Mouse (Mus musculus) left cerebral cortex, postnatal 25 days (tissue): ENCODE data around the gene Lysmd1. TPM values are rescaled to one million over a fixed set of nuclear protein-coding genes. Genes with fewer than 3 reads are reported as not detected.
A peak's percentile ranks its signal among the peaks of the same experiment; 100 is the strongest.
"Not testable (repeated sequence)": the region's sequence is repeated elsewhere in the genome, so short reads cannot be mapped to it uniquely, and the experiment has no call there.

ENCODE experiments used
- DNase-seq, 2 experiments: peaks; one replicate each; pipeline ENCODE4 v3.0.0; 2022; ENCODE audit warnings: low spot score in 2 of 2, mixed read lengths in 1 of 2
- intact Hi-C: fragments of 180-260 bp; cut with DNase I; formaldehyde crosslinking; loops from one replicate; pipeline ENCODE4 v1.15.1; 2025
- total RNA-seq, 2 experiments: library from RNA; stranded (reverse); gene quantifications; 2 replicates each; pipeline ENCODE4 v1.2.3; 2021

Lysmd1 gene
- total RNA-seq = 10 to 100 TPM; 16.8 to 18.1 TPM

GRCm38 (mm10) chr3:95133680-95134101 lies at the start of gene Lysmd1, which contains the start of gene Scnm1:
TSS of gene Lysmd1 (plus strand) at chr3:95134088.
TSS of gene Scnm1 (minus strand) at chr3:95134011.
- peak; percentile 88 to 98 for DNase-seq
- intact Hi-C loops = loop anchor here (2.0 kb wide), 1 partner anchor 23 kb away; the partner anchor contains the start of gene Vps72

- intact Hi-C loops = loop anchor here (2.0 kb wide), 1 partner anchor 17 kb away; no protein-coding TSS in a partner anchor
- peak in 1 of 2 experiments; percentile 51 for DNase-seq
Measured at GRCm38 (mm10) chr3:95088071-95088470, 45.8 kb upstream of the Lysmd1 start.

DNA sequence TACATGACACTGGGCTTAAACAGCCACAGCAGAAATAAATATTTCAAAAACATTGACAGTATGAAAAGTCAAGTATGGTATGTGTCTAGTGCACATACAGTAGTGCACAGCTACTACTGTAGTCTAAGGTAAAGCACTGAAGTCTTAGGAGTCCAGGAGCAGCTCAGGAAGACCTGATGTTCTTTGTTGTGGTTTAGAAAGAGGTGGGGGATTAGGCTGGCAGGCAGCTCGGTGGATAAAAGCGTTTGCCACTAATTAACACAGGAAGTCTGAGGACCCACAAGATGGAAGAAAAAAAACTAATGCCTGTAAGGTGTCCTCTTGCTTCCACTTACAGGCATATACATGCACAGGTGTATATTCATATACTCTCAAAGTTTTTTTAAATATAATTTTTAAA lies 33.0 kb upstream of the Lysmd1 start:
- DNase-seq = no peak
- intact Hi-C loops = no loop called here

DNA sequence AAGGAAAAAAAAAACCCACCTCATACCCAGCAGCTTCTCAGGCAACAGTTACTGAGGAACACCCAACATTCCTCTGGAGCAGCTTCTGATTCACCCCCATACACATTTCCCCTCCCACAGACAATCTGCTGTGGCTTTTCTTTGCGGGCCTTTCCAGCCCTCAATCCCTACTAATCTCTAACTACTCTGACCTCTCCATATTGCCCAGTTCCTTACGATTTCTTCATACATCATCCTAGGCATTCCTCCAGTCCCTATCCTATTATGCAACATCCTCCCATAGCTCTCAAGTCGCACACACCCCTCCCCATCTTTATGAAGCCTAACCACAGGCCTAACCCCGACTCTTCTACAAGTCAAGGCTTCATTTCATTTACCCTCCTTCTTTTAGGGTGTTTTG lies 28.8 kb upstream of the Lysmd1 start:
- intact Hi-C loops = loop anchor here (2.0 kb wide), 1 partner anchor 16 kb away; no protein-coding TSS in a partner anchor

DNA sequence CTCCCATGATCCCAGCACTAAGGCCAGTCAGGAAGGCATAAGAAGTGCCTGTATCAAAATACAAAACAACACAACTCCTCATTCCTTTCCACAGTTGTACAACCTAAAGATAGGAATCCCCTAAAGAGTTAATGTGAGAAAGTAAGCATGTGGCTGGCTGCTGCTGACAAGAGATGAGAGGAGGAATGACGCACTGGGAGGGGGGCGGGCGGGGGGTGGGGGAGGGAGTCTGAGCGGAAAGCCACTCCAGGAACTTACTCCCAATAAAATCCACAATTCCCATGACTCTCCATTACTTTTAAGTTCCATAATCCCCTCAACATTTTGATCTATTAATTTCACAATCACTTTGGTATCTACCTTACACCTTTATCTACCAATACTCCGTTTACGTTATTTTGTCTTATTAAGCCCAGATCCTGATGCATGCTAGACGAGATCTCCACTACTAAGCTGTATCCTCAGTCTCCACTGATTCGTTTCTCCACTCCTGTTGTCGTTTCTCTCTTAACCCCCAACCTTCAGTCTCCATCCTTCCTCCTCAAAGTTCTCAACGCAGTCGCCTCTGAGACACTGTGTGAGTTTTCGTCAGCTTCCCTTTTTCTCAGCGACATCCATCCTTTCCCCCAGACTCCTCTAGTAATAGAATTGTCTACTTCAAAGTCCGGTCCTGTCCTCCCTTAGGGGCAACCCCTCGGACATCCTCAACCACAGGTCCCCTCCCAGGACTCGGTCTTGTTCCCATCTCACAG lies 28.1 kb upstream of the Lysmd1 start:
- intact Hi-C loops = loop anchor here (2.0 kb wide), 2 partner anchors 17 to 53 kb away; no protein-coding TSS in a partner anchor

More for the DNA sequence above, 28.8 kb upstream of the Lysmd1 start:
- peak; percentile 48 to 84 for DNase-seq

DNA sequence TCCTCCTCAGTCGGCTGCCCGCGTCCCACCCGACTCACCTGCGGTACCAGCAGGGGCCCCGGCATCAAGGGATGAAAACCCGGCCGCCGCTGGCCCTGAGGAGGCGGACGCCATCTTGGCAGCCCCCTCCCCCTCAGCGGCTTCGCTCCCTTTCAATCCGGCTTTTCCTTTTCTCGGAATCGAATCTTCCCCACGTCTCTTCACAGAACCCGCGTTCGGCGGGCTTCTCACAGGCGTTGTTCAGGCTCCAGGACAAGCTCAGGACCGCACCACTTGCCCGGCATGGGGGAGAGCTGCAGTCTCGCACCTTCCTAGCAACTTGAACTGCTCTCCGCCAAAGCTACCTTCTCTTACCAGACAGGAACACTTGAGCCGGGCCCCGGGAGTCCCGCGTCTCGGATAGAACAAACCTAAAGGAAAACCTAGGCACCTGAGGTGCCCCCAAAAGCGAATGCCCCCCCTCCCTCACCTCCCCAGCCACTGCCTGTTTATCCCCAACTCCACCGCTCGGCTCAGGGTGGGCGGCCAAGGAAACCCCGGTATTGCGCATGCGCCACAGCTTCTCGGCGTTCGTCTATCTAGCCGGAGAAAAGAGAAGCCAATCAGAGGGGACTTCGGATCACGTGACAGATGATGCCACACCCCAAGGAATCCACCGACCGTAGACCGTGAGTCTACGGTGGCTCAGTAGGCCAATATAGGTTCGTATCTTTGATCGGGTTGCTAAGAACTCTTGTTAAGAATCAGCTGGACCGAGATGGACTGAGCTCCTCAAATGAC lies 27.4 kb upstream of the Lysmd1 start, which contains the start of gene Pip5k1a:
TSS of gene Pip5k1a (minus strand) at position 593 of the 780 bp plus-strand sequence.
- intact Hi-C loops = loop anchor here (2.0 kb wide), 1 partner anchor 54 kb away; no protein-coding TSS in a partner anchor

More for the DNA sequence above, 28.1 kb upstream of the Lysmd1 start:
- DNase-seq = peak in 1 of 2 experiments; percentile 47

DNA sequence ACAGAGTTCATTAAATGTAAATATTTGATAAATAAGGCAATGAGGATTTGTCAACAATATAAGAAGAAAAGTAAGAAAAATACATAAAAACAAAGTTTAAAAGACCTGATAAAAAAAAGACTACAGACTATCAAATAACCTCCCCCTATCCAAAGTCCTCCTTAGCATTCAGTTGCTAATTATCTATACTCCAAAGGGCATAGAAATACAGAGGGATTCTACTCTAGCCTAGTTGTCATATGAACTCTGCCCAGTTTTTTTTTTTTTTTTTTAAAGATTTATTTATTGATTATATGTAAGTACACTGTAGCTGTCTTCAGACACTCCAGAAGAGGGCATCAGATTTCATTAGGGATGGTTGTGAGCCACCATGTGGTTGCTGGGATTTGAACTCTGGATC lies 26.6 kb upstream of the Lysmd1 start:
- intact Hi-C loops = loop anchor here (2.0 kb wide), 1 partner anchor 55 kb away; no protein-coding TSS in a partner anchor
- not testable (repeated sequence) for DNase-seq

More for the DNA sequence above, 27.4 kb upstream of the Lysmd1 start, which contains the start of gene Pip5k1a:
- DNase-seq = peak; percentile 95 to 99

GRCm38 (mm10) chr3:95107898-95108297 lies 26.0 kb upstream of the Lysmd1 start:
- DNase-seq = peak in 1 of 2 experiments; percentile 44
- intact Hi-C loops = loop anchor here (2.0 kb wide), 1 partner anchor 55 kb away; no protein-coding TSS in a partner anchor

- intact Hi-C loops = loop anchor here (2.0 kb wide), 1 partner anchor 22 kb away; no protein-coding TSS in a partner anchor
- peak; percentile 91 to 96 for DNase-seq
Measured at GRCm38 (mm10) chr3:95110911-95111726, 22.8 kb upstream of the Lysmd1 start, which contains the start of gene Vps72. TSS of gene Vps72 (plus strand) at chr3:95111022.

GRCm38 (mm10) chr3:95112760-95113159 lies 21.1 kb upstream of the Lysmd1 start:
- intact Hi-C loops = no loop called here
- DNase-seq = no peak

- DNase-seq = no peak
- intact Hi-C loops = no loop called here
Measured at GRCm38 (mm10) chr3:95117751-95118150, 16.1 kb upstream of the Lysmd1 start.

DNA sequence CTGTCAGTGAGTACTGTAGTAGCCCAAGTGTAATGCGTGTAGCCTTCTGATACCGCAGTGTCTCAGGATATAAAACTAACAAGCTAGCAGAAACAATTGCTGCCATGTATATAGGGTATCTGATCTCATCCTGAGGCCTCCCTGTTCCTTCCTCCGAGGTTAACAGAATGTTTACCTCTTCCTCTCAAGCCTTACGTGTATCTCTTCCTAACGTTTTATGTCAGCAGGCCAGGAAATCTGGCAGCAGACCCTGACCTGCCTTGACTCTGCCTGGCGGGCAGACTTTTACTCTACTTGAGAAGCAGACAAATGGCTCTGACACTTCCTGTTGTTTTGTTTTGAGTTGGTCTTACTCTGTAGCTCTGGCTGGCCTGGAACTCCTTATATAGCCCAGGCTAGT lies 12.3 kb upstream of the Lysmd1 start:
- intact Hi-C loops = no loop called here
- DNase-seq = no peak

- no peak for DNase-seq
- intact Hi-C loops = no loop called here
Measured at GRCm38 (mm10) chr3:95124246-95124645, 9.6 kb upstream of the Lysmd1 start, which contains the start of gene Tmod4. TSS of gene Tmod4 (plus strand) at chr3:95124476.

- DNase-seq = peak in 1 of 2 experiments; percentile 42
- intact Hi-C loops = no loop called here
Measured at GRCm38 (mm10) chr3:95124972-95125371, 8.9 kb upstream of the Lysmd1 start.

- DNase-seq = no peak
- intact Hi-C loops = no loop called here
Measured at GRCm38 (mm10) chr3:95129226-95129651, 4.6 kb upstream of the Lysmd1 start.

DNA sequence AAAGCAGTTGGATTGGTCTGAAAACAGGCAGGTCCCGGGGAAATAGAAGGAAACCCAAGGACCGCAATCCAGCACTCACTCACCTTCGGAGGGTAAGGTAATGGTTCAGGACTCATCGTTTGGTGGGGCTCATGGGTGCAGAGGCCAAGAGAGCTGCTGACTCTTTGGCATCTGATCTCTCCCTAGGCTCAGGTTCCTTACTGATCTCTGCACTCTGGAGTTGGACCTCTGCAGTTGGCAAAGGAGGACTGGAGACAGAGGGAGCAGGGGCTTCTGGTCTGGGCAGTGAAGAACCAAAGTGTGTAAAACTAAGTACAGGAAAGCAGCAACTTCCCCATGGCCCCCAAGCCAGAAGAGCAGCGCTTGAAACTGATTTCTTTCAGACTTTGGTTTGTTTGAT lies 3.8 kb upstream of the Lysmd1 start:
- DNase-seq = no peak
- intact Hi-C loops = no loop called here

GRCm38 (mm10) chr3:95132389-95132788 lies 1.5 kb upstream of the Lysmd1 start:
- intact Hi-C loops = loop anchor here (2.0 kb wide), 1 partner anchor 22 kb away; the partner anchor contains the start of gene Vps72
- not testable (repeated sequence) for DNase-seq

GRCm38 (mm10) chr3:95133176-95133575 lies 712 bp upstream of the Lysmd1 start:
- no peak for DNase-seq
- intact Hi-C loops = loop anchor here (2.0 kb wide), 1 partner anchor 22 kb away; the partner anchor contains the start of gene Vps72

DNA sequence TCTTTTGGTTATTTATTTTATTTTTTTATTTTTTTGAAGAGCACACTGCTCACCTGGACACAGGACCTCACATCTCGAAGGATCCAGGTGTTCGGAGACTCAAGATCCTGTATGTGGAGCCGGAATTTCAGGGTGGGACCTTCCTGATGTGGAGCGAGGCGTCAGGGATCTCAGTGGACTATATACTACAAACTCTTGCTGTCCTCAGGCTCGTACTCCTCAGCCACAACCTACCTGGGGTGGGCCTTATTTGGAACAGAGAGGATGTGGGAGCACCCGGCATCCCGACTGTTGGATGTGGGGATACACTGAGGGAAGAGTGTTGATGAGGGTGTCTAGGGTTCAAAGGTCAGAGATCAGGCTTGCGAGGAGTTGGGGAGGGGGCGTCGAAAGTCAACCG lies 245 bp downstream of the Lysmd1 start:
- DNase-seq, intact Hi-C loops: not testable (repeated sequence)
